Mouse (Mus musculus) kidney, adult 2 months (tissue): ENCODE measurements around the gene Arl8b.

Source experiments
- CTCF ChIP-seq: fragments of 200-500 bp; conservative IDR thresholded peaks from 2 replicates; pipeline ENCODE4 v1.5.1; 2011; ENCODE audit warnings: low read depth, mild to moderate bottlenecking, control low read depth, low read length, moderate library complexity, mixed read lengths; ENCODE audit not compliant: insufficient read depth, insufficient read length
- POLR2A ChIP-seq: fragments of 200-500 bp; IDR thresholded peaks from one replicate; pipeline ENCODE4 v1.6.1; 2011; ENCODE audit warnings: low read depth, low read length, control low read depth

- no peak for TF ChIP-seq POLR2A
- TF ChIP-seq CTCF = no peak
These were observed 54.2 kb downstream of the Arl8b start for GRCm38 (mm10) chr6:108837081-108837480.
